Mouse (Mus musculus): ENCODE data around the gene Nhlrc3. TPM values are rescaled to one million over a fixed set of nuclear protein-coding genes. Genes with fewer than 3 reads are reported as not detected.

Gene Nhlrc3
- polyA plus RNA-seq, 1 experiment from 2014 or later: 11.5 TPM

- H3K9me3 ChIP-seq (ENCODE audit: low read length): peaks cover 4% of the 10 kb centered on the region; the same call in 1 of the 2 replicates
- H3K4me2 ChIP-seq (replicated peaks; ENCODE audit: low read depth, low read length): no peak overlapping the region
- H3K27me3 ChIP-seq (ENCODE audit: insufficient read depth, low read length): no peaks in the 10 kb centered on the region
- no peak overlapping the region for H3K9ac ChIP-seq (replicated peaks; ENCODE audit: low read length)
- peaks cover 3% of the 10 kb centered on the region; the same call in 1 of the 2 replicates for H3K4me1 ChIP-seq (ENCODE audit: insufficient read depth, low read length)
- H3K27ac ChIP-seq (ENCODE audit: low read length): no peak overlapping the region
- 82% methylated on average over 5 of the region's 5 CpGs for WGBS
- ATAC-seq (ENCODE audit: low FRiP score, low TSS enrichment): no peak
- no peak overlapping the region for H3K4me3 ChIP-seq (ENCODE audit: low read length)
- peaks cover 4% of the 10 kb centered on the region; the same call in 1 of the 2 replicates for H3K36me3 ChIP-seq (ENCODE audit: insufficient read depth, low read length)
Observed at GRCm38 (mm10) chr3:53445540-53445939, 17.6 kb downstream of the Nhlrc3 start.

GRCm38 (mm10) chr3:53436550-53436949 is 26.6 kb downstream of the Nhlrc3 start:
- 70% methylated on average over 5 of the region's 5 CpGs for WGBS
- Histone ChIP-seq H3K9ac (replicated peaks; ENCODE audit: low read length) (no peak overlapping the region), H3K4me3 (ENCODE audit: low read length) (no peak overlapping the region), H3K27ac (ENCODE audit: low read length) (no peak overlapping the region), H3K4me2 (replicated peaks; ENCODE audit: low read depth, low read length) (no peak overlapping the region), H3K36me3 (ENCODE audit: insufficient read depth, low read length) (no peaks in the 10 kb centered on the region), H3K27me3 (ENCODE audit: insufficient read depth, low read length) (no peaks in the 10 kb centered on the region), H3K9me3 (ENCODE audit: low read length) (no peaks in the 10 kb centered on the region), H3K4me1 (ENCODE audit: insufficient read depth, low read length) (no peaks in the 10 kb centered on the region)
- no peak for ATAC-seq (ENCODE audit: low FRiP score, low TSS enrichment)

- Histone ChIP-seq H3K27me3 (ENCODE audit: insufficient read depth, low read length) (no peaks in the 10 kb centered on the region), H3K27ac (ENCODE audit: low read length) (no peak overlapping the region), H3K4me2 (replicated peaks; ENCODE audit: low read depth, low read length) (no peak overlapping the region), H3K9ac (replicated peaks; ENCODE audit: low read length) (no peak overlapping the region), H3K36me3 (ENCODE audit: insufficient read depth, low read length) (no peaks in the 10 kb centered on the region), H3K9me3 (ENCODE audit: low read length) (no peaks in the 10 kb centered on the region), H3K4me3 (ENCODE audit: low read length) (no peak overlapping the region), H3K4me1 (ENCODE audit: insufficient read depth, low read length) (no peaks in the 10 kb centered on the region)
- ATAC-seq (ENCODE audit: low FRiP score, low TSS enrichment): no peak
- 81% methylated on average over 3 of the region's 3 CpGs for WGBS
Observed at GRCm38 (mm10) chr3:53434610-53435009, 28.5 kb downstream of the Nhlrc3 start.

- H3K4me2 ChIP-seq (replicated peaks; ENCODE audit: low read depth, low read length): no peak overlapping the region
- no peak overlapping the region for H3K9ac ChIP-seq (replicated peaks; ENCODE audit: low read length)
- no peaks in the 10 kb centered on the region for H3K36me3 ChIP-seq (ENCODE audit: insufficient read depth, low read length)
- no peaks in the 10 kb centered on the region for H3K9me3 ChIP-seq (ENCODE audit: low read length)
- no peak overlapping the region for H3K27ac ChIP-seq (ENCODE audit: low read length)
- 79% methylated on average over 4 of the region's 4 CpGs for WGBS
- H3K4me3 ChIP-seq (ENCODE audit: low read length): no peak overlapping the region
- no peak for ATAC-seq (ENCODE audit: low FRiP score, low TSS enrichment)
- no peaks in the 10 kb centered on the region for H3K4me1 ChIP-seq (ENCODE audit: insufficient read depth, low read length)
- no peaks in the 10 kb centered on the region for H3K27me3 ChIP-seq (ENCODE audit: insufficient read depth, low read length)
Observed at GRCm38 (mm10) chr3:53423576-53423975, 39.6 kb downstream of the Nhlrc3 start.

- Histone ChIP-seq H3K27ac (ENCODE audit: low read length) (no peak overlapping the region), H3K27me3 (ENCODE audit: insufficient read depth, low read length) (no peaks in the 10 kb centered on the region), H3K4me1 (ENCODE audit: insufficient read depth, low read length) (0 out of 2 replicates have a peak, but pooled peaks cover under 1% of the 10 kb centered on the region), H3K9ac (replicated peaks; ENCODE audit: low read length) (no peak overlapping the region), H3K9me3 (ENCODE audit: low read length) (no peaks in the 10 kb centered on the region), H3K4me3 (ENCODE audit: low read length) (no peak overlapping the region), H3K36me3 (ENCODE audit: insufficient read depth, low read length) (no peaks in the 10 kb centered on the region), H3K4me2 (replicated peaks; ENCODE audit: low read depth, low read length) (no peak overlapping the region)
- WGBS: 52% methylated on average over 1 of the region's 1 CpGs
- ATAC-seq (ENCODE audit: low FRiP score, low TSS enrichment): no peak
Observed at GRCm38 (mm10) chr3:53422691-53423090, 40.4 kb downstream of the Nhlrc3 start.

- 86% methylated on average over 12 of the region's 12 CpGs for WGBS
- Histone ChIP-seq H3K4me2 (replicated peaks; ENCODE audit: low read depth, low read length) (no peak overlapping the region), H3K9ac (replicated peaks; ENCODE audit: low read length) (no peak overlapping the region), H3K9me3 (ENCODE audit: low read length) (no peaks in the 10 kb centered on the region), H3K36me3 (ENCODE audit: insufficient read depth, low read length) (no peaks in the 10 kb centered on the region), H3K27ac (ENCODE audit: low read length) (no peak overlapping the region), H3K27me3 (ENCODE audit: insufficient read depth, low read length) (no peaks in the 10 kb centered on the region), H3K4me1 (ENCODE audit: insufficient read depth, low read length) (0 out of 2 replicates have a peak, but pooled peaks cover 4% of the 10 kb centered on the region), H3K4me3 (ENCODE audit: low read length) (no peak overlapping the region)
- no peak for ATAC-seq (ENCODE audit: low FRiP score, low TSS enrichment)
Observed at GRCm38 (mm10) chr3:53421656-53422055, 41.5 kb downstream of the Nhlrc3 start.

- Histone ChIP-seq H3K9me3 (ENCODE audit: low read length) (no peaks in the 10 kb centered on the region), H3K4me2 (replicated peaks; ENCODE audit: low read depth, low read length) (no peak overlapping the region), H3K9ac (replicated peaks; ENCODE audit: low read length) (no peak overlapping the region), H3K27me3 (ENCODE audit: insufficient read depth, low read length) (no peaks in the 10 kb centered on the region), H3K4me1 (ENCODE audit: insufficient read depth, low read length) (peaks cover 22% of the 10 kb centered on the region), H3K27ac (ENCODE audit: low read length) (no peak overlapping the region), H3K36me3 (ENCODE audit: insufficient read depth, low read length) (no peaks in the 10 kb centered on the region), H3K4me3 (ENCODE audit: low read length) (no peak overlapping the region)
- no peak for ATAC-seq (ENCODE audit: low FRiP score, low TSS enrichment)
- 68% methylated on average over 7 of the region's 7 CpGs for WGBS
Observed at GRCm38 (mm10) chr3:53417701-53418100, 45.4 kb downstream of the Nhlrc3 start.

- no peaks in the 10 kb centered on the region for H3K27me3 ChIP-seq (ENCODE audit: insufficient read depth, low read length)
- 57% methylated on average over 5 of the region's 5 CpGs for WGBS
- ATAC-seq (ENCODE audit: low FRiP score, low TSS enrichment): no peak
Observed at GRCm38 (mm10) chr3:53416036-53416506, 47.1 kb downstream of the Nhlrc3 start.

GRCm38 (mm10) chr3:53413959-53414358 is 49.2 kb downstream of the Nhlrc3 start:
- H3K27me3 ChIP-seq (ENCODE audit: insufficient read depth, low read length): no peaks in the 10 kb centered on the region
- no peak overlapping the region for H3K27ac ChIP-seq (ENCODE audit: low read length)
- no peak overlapping the region for H3K9ac ChIP-seq (replicated peaks; ENCODE audit: low read length)
- H3K9me3 ChIP-seq (ENCODE audit: low read length): no peaks in the 10 kb centered on the region
- H3K4me2 ChIP-seq (replicated peaks; ENCODE audit: low read depth, low read length): no peak overlapping the region
- no peak for ATAC-seq (ENCODE audit: low FRiP score, low TSS enrichment)
- no peak overlapping the region for H3K4me3 ChIP-seq (ENCODE audit: low read length)
- WGBS: 57% methylated on average over 3 of the region's 3 CpGs
- peaks cover 24% of the 10 kb centered on the region for H3K4me1 ChIP-seq (ENCODE audit: insufficient read depth, low read length)
- no peaks in the 10 kb centered on the region for H3K36me3 ChIP-seq (ENCODE audit: insufficient read depth, low read length)

More at GRCm38 (mm10) chr3:53416036-53416506, 47.1 kb downstream of the Nhlrc3 start:
- Histone ChIP-seq H3K9ac (replicated peaks; ENCODE audit: low read length) (no peak overlapping the region), H3K4me3 (ENCODE audit: low read length) (no peak overlapping the region), H3K9me3 (ENCODE audit: low read length) (no peaks in the 10 kb centered on the region), H3K4me1 (ENCODE audit: insufficient read depth, low read length) (peaks cover 24% of the 10 kb centered on the region), H3K36me3 (ENCODE audit: insufficient read depth, low read length) (no peaks in the 10 kb centered on the region), H3K27ac (ENCODE audit: low read length) (no peak overlapping the region), H3K4me2 (replicated peaks; ENCODE audit: low read depth, low read length) (no peak overlapping the region)

- WGBS: 73% methylated on average over 2 of the region's 2 CpGs
Observed at GRCm38 (mm10) chr3:53413465-53413864, 49.7 kb downstream of the Nhlrc3 start.

More at GRCm38 (mm10) chr3:53413465-53413864, 49.7 kb downstream of the Nhlrc3 start:
- Histone ChIP-seq H3K9ac (replicated peaks; ENCODE audit: low read length) (no peak overlapping the region), H3K4me2 (replicated peaks; ENCODE audit: low read depth, low read length) (no peak overlapping the region), H3K27me3 (ENCODE audit: insufficient read depth, low read length) (no peaks in the 10 kb centered on the region), H3K27ac (ENCODE audit: low read length) (no peak overlapping the region), H3K4me3 (ENCODE audit: low read length) (no peak overlapping the region), H3K36me3 (ENCODE audit: insufficient read depth, low read length) (no peaks in the 10 kb centered on the region), H3K9me3 (ENCODE audit: low read length) (no peaks in the 10 kb centered on the region), H3K4me1 (ENCODE audit: insufficient read depth, low read length) (peaks cover 24% of the 10 kb centered on the region)
- ATAC-seq (ENCODE audit: low FRiP score, low TSS enrichment): no peak

Measured in kidney, embryonic 16.5 days (tissue).